Mouse (Mus musculus) erythroblast, embryonic 14.5 days (primary cell): ENCODE data around the gene Nav3.

Experiments used
- GATA1 ChIP-seq: IDR thresholded peaks from 2 replicates; pipeline ENCODE4 v1.6.1; 2012; ENCODE audit warnings: low read length, inconsistent platforms, mixed read lengths
- TAL1 ChIP-seq: IDR thresholded peaks from 3 replicates; pipeline ENCODE4 v1.6.1; 2012; ENCODE audit warnings: low read length, inconsistent platforms, mixed read lengths

GRCm38 (mm10) chr10:110330030-110330429, 126.0 kb downstream of the Nav3 start:
- TF ChIP-seq GATA1 (no peak), TAL1 (no peak)
